Mouse (Mus musculus): ENCODE data around the gene Zfp260. TPM values are rescaled to one million over a fixed set of nuclear protein-coding genes. Genes with fewer than 3 reads are reported as not detected.
A peak's percentile ranks its signal among the peaks of the same experiment; 100 is the strongest.
"Not testable (repeated sequence)": the region's sequence is repeated elsewhere in the genome, so short reads cannot be mapped to it uniquely, and the experiment has no call there.

Gene Zfp260
- total RNA-seq, 2 experiments from 2014 or later: 33.5 to 39.2 TPM

DNA sequence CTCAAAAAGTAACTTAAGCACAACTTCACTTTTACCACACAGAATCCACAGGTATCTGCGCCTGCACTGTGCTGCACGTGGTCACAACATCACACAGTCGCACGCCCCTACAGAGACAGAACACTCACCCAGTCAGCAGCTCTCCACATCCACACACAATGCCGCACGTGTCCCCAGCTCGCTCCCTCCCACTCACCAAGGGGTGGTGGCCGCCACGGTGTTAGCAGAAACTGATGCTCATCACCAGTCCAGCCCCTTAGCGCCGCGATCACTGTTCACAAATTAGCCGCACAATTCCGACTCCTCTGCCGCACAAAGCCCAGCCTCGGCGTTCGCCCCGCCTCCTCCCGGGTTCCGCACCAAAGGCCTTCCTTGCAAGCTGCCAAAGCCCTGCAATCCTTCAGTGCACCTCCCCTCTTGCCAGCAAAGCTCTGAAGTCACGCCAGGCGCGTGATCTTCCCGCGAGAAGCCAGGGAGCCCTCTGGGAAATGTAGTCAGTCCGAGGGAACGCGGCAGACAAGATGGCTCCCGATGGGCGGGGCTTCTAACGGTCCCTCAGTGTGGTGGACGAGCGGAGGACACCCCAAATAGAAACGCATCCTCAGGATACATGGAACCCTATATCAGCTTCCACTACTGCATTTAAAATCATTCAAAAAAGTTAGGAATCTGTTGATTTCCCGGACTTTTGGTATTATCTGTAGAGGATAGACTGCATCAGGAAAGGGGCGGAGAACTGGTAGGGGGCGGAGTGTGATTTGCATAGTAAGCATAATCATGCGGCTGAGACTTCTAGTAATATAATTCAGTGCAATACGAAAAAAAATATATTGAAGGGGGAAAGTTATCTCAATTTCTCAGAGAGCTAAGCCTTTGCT is 4.2 kb upstream of the Zfp260 start, which contains the start of the genes Gm26920 and Zfp566:
Gene Gm26920 (minus strand): TSS at position 319 of the 878 bp plus-strand sequence.
Gene Zfp566 (minus strand): TSS at position 436 of the 878 bp plus-strand sequence.
- TF ChIP-seq CTCF (IDR thresholded peaks at IDR 0.05): no peak
- intact Hi-C loops (cut with DNase I): loop anchor here (2.0 to 5.0 kb wide), 3 partner anchors 18 to 183 kb away; partner anchors contain the start of genes Zfp27, Zfp383, Zfp74 and Zfp82
- DNase-seq: peak; percentile 97
- Histone ChIP-seq H3K27ac (peak within 1 kb of the TSS; percentile 91), H3K4me3 (peak within 1 kb of the TSS; percentile 92)

DNA sequence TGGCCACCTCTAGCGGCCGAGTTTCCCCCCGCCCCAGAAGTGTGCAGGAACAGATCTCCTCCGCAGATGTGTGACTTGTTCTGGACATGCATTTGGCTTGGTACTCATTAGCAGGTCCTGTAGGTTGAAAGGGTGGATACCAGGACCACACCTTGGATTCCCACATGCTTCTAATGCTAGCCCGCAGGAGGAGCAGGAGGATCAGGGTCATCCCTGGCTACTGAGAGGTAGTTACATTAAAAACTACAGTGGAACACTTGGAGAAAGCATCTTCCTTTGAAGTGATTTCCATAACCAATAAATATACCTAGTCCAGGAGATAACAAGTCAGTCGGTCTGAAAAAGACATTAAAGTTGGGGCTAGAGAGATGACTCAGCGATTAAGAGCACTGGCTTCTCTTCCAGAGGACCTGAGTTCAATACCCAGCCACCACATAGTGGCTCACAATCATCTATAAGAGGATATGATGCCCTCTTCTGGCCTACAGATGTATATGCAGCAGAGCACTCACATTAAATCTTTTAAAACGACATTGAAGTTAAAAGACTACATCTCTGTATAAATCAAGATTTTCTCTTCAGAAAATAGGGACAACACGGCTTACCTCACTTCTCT is 3.5 kb upstream of the Zfp260 start:
- DNase-seq: no peak
- Histone ChIP-seq H3K27ac (peak overlapping the region; percentile 91), H3K4me3 (peak overlapping the region; percentile 92)
- TF ChIP-seq CTCF (IDR thresholded peaks at IDR 0.05): peak; percentile 56
- intact Hi-C loops (cut with DNase I): loop anchor here (1.0 to 5.0 kb wide), 4 partner anchors 18 to 184 kb away; partner anchors contain the start of genes Zfp27, Zfp383, Zfp74 and Zfp82

DNA sequence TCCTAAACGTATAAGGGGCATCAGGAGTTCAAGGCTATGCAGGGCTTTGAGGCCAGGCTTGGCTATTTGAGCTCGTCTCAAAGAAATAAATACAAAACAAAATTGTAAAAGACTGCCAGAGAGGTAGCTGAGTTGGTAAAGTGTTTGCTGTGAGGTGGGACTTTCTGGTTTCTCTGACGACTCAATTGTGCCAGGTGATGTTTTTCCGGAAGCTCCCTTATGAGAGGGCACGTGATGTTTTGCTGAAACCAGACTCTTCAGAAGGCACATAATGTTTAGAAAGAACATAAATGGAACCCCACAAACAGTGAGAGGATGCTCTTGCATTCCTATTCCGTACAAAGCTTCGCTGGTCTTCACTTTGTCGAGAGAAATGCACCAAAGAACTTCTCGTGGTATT is 1.9 kb upstream of the Zfp260 start:
- intact Hi-C loops (cut with DNase I): loop anchor here (5.0 kb wide), 1 partner anchor 185 kb away; the partner anchor contains the start of genes Zfp27 and Zfp383
- Histone ChIP-seq H3K4me3 (no peak overlapping the region), H3K27ac (no peak overlapping the region)

DNA sequence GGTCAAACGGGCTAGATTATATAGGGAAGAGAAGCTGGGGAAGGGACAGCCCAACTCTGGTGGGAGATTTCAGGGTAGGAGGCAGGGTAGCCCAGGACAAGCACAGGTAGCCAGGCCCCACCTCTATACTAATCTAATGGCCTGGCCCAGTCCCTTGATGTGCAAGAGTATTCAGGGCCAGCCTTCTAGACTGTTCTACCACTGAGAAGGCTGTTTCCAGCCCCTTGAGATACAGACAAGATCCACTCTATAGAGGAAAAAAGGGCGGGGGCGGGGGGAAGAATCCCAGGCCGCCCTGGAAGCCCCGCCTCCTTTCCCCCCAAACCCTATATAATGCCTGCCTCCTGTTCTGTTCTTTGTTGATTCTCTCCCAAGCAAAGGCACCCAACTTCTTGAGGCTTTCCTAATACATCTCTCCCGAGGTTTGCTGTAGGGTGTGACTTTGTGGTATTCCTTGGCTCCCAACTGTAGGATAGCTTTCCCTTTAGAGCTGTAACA is 610 bp upstream of the Zfp260 start:
- DNase-seq: no peak
- Histone ChIP-seq H3K27ac (peak overlapping the region; percentile 99), H3K4me3 (peak overlapping the region; percentile 95)
- TF ChIP-seq CTCF (IDR thresholded peaks at IDR 0.05): no peak
- intact Hi-C loops (cut with DNase I): loop anchor here (5.0 kb wide), 1 partner anchor 187 kb away; the partner anchor contains the start of genes Zfp27 and Zfp383

More for the DNA sequence above, 1.9 kb upstream of the Zfp260 start:
- no peak for TF ChIP-seq CTCF (IDR thresholded peaks at IDR 0.05)
- DNase-seq: no peak

DNA sequence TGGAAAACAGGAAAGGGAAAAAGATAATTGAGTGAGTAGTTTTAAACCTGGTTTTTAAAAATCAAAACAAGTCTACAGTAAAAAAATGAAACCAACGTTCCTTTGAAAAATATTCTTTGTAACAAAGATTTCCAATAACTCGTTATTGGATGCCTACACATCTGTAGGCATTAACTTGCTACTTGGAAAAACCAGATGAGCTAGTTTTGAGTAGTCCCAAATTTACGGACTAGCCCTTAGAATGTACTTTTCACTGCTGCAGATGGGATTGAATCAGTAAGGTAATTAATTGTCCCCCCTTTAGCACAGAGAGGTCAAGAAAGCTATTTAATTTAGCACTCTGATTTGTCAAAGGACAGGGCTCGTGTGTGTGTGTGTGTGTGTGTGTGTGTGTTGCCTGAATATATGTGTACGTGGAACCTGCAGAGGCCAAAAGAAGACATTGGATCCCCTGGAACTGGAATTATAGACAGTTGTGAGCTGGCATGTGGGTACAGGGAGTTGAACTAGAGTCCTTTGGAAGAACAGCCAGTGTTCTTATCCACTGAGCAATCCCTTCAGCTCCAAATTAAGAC is 1.1 kb downstream of the Zfp260 start:
- DNase-seq: no peak
- Histone ChIP-seq H3K27ac (peak overlapping the region; percentile 99), H3K4me3 (peak overlapping the region; percentile 95)
- TF ChIP-seq CTCF (IDR thresholded peaks at IDR 0.05): no peak
- intact Hi-C loops (cut with DNase I): loop anchor here (5.0 kb wide), 1 partner anchor 72 kb away; the partner anchor contains the start of gene Zfp146

DNA sequence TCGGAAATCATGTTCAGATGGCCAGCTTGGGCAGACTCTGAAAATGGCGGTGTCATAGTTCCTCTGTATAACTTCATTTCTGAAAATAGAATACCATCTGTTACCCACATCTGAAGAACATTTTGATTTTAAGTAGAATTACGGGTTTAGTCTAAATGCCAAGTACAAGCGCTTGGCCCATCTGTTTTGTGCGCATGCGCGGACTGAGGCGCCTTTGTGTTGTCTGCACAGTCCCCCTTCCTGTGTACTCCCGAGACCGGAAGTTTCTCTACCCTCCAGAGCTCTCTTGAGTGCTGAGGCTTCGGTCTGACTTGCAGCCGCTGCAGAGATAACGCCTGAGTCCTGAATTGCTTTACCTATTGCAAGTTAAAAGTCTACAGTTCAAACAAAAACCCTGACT is 4.7 kb downstream of the Zfp260 start:
- H3K4me3 ChIP-seq: peak overlapping the region; percentile 55
- DNase-seq: peak; percentile 54
- TF ChIP-seq CTCF (IDR thresholded peaks at IDR 0.05): no peak
- peak overlapping the region; percentile 53 for H3K27ac ChIP-seq
- intact Hi-C loops (cut with DNase I): loop anchor here (5.0 kb wide), 1 partner anchor 68 kb away; the partner anchor contains the start of gene Zfp146

DNA sequence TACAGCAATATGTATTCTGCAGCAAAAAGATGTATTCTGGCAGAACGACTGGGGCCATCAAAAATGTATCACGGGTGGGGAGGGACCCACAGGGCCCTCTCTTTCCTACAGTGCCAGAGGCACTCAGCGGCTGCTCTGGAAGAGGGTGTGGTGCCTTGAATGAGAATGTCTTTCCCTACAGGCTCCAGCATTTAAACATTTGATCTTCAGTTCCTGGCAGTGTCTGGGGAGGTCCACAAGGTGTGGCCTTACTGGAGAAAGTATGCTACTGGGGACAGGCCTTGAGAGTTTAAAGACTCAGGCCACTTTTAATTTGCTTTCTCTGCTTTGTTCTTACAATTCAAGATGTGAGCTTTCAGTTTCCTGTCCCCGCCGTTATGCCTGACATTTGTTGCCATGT is 21.5 kb downstream of the Zfp260 start:
- DNase-seq: no peak
- intact Hi-C loops (cut with DNase I): no loop called here
- H3K4me3 ChIP-seq: no peak overlapping the region

DNA sequence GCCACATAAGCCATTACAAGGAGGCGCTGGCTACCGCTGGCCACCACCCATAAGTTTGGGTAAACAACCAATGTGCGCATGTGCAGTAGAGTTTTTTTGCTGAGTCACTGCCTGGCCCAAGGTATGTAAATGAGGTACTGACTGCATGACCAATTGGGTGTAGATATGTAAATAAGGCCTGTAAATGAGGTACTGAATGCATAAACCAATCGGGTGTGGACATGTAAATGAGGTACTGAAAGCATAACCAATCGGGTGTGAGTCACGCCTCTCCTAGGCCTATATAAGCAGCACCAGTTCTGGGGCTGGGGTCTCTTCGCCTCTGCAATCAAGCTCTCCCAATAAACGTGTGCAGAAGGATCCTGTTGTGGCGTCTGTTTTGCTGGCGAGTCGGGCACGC is 23.4 kb downstream of the Zfp260 start:
- H3K4me3 ChIP-seq; H3K27ac ChIP-seq; DNase-seq; intact Hi-C loops (cut with DNase I): not testable (repeated sequence)

More for the DNA sequence above, 21.5 kb downstream of the Zfp260 start:
- TF ChIP-seq CTCF (IDR thresholded peaks at IDR 0.05): no peak
- no peak overlapping the region for H3K27ac ChIP-seq

DNA sequence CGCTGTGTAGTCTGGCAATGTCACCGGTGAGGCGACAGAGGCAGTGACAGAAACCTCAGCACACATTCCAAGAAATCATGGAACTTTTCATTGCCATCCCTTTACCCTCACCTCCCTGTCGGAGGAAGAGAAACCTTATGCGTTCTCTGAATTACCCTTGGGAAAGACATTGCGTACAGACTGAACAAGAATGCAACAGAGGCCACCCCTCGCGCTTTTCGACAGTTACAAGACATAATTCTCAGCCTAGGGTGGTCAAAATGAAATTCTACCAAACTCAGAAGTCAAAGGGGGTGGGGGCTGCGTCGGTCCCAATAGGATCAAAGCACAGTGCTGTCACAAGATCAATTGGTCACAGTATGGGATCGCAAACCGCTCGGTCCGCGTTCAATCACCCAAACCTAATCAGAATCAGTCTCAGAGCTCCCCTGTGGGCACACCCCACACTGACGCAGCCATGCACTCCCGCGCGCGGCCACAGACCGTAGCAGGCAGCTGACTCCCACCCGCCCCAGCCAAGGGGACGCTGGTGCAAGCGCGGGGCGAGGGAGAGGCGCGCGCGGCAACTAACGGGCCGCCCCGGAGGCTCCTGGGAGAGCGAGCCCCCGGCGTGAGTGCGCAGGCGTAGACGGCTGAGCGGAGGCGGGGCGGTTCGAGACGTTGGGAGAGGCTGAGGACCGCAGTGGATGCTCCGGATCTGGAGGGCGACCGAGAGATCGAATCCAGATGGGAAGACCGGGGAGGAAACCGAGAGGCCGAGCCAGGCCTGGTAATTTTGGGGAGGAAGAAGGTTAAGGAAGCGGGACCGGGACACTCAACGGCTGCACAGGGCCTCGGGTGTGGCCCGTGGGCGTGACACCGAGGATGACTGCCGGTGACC is 27.0 kb downstream of the Zfp260 start, which contains the start of gene Zfp382:
Gene Zfp382 (plus strand): TSS at position 635 of the 880 bp plus-strand sequence.
- H3K27ac ChIP-seq: peak within 1 kb of the TSS; percentile 92
- TF ChIP-seq CTCF (IDR thresholded peaks at IDR 0.05): no peak
- peak; percentile 95 for DNase-seq
- H3K4me3 ChIP-seq: peak within 1 kb of the TSS; percentile 95
- intact Hi-C loops (cut with DNase I): no loop called here

DNA sequence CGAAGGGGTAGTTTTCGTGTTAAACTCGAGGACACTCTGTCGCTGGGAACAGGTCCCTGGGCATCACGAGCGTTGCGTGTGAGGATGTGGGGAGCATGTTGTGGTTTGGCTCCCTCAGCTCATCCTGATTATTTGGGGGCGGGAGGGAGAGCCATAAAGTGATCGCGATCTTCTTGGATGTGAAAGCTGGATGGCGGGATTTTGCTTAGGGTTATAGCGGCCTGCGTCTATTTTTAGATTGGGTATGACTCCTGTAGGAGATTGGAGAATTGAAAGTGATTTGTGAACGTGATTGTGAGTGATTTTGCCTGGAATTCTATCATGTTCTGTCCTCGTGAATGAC is 27.6 kb downstream of the Zfp260 start:
- no peak for TF ChIP-seq CTCF (IDR thresholded peaks at IDR 0.05)
- no peak for DNase-seq

DNA sequence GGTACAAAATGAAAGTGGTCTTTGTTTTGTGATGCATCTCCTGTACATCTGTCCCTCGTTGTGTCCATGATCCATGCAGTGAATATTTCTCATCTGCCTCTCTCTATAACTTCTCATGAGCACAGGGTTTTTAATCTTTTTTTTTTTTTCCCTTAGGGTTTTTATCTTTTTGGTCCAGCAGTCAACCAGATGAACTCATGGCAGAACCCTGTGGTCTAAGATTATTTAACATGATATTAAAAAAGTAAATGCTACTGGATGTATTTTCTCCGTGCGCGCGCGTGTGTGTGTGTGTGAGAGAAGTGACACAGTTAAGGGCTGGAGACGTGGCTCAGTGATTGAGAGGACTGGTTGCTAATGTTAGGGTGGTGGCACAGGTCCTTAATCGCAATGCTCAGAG is 35.3 kb downstream of the Zfp260 start:
- TF ChIP-seq CTCF (IDR thresholded peaks at IDR 0.05): no peak
- no peak overlapping the region for H3K27ac ChIP-seq
- no peak overlapping the region for H3K4me3 ChIP-seq
- intact Hi-C loops (cut with DNase I): no loop called here
- DNase-seq: no peak

More for the DNA sequence above, 27.6 kb downstream of the Zfp260 start:
- Histone ChIP-seq H3K27ac (peak overlapping the region; percentile 92), H3K4me3 (peak overlapping the region; percentile 95)
- intact Hi-C loops (cut with DNase I): no loop called here
